Mouse (Mus musculus) Patski (cell line): Measurements from ENCODE around the gene Runx1. TPM values are rescaled to one million over a fixed set of nuclear protein-coding genes. Genes with fewer than 3 reads are reported as not detected.
A peak's percentile ranks its signal among the peaks of the same experiment; 100 is the strongest.

Experiments
- ATAC-seq: fragments of 100-300 bp; one replicate; pipeline ENCODE4 v1.8.0; 2021
- CTCF ChIA-PET: fragments of 350-600 bp; sonication (Branson Sonifier 250); formaldehyde crosslinking; loops from one replicate; lab custom pipeline; 2022; ENCODE audit warnings: inconsistent platforms; lab: Charles Lee
- POLR2A ChIA-PET: fragments of 350-600 bp; sonication (Branson Sonifier 250); formaldehyde crosslinking; loops from one replicate; lab custom pipeline; 2022; ENCODE audit warnings: antibody characterized with exemption, inconsistent platforms; lab: Charles Lee
- DNase-seq: peaks from one replicate; pipeline ENCODE4 v3.0.0-alpha.2; 2011; ENCODE audit warnings: low read depth, low spot score
- H3K27me3 ChIP-seq: fragments of 371-371 bp; one replicate; pipeline ENCODE4 v1.5.1; 2021
- CTCF ChIP-seq: fragments of 100-300 bp; IDR thresholded peaks from one replicate; pipeline ENCODE4 v1.5.1; 2021
- in situ Hi-C: fragments of 300-500 bp; cut with MboI; formaldehyde crosslinking; loops from 3 replicates; pipeline ENCODE4 v1.11.1; 2018; ENCODE audit warnings: low pct_unique_long_range_greater_than_20kb, mixed read lengths
- polyA plus RNA-seq: library from polyadenylated mRNA; unstranded; gene quantifications from one replicate; pipeline ENCODE4 v1.2.3, GENCODE M21; 2021

The Runx1 gene
- polyA plus RNA-seq, 1 experiment from 2014 or later: 42.5 TPM

GRCm38 (mm10) chr16:92779896-92780435 lies 46.0 kb downstream of the Runx1 start:
- H3K27me3 ChIP-seq: no peaks in the 10 kb centered on the region
- in situ Hi-C loops: no loop called here
- ChIA-PET POLR2A (interaction anchor here (0.7 to 1.0 kb wide), 2 partner anchors 11 to 1244 kb away, joined by 3 read pairs; no protein-coding TSS in a partner anchor), CTCF (no interaction called here)
- ATAC-seq: no peak
- DNase-seq: no peak
- TF ChIP-seq CTCF: no peak

GRCm38 (mm10) chr16:92779175-92779574 lies 46.8 kb downstream of the Runx1 start:
- ChIA-PET CTCF (no interaction called here), POLR2A (no interaction called here)
- ATAC-seq: no peak
- DNase-seq: no peak
- TF ChIP-seq CTCF: no peak
- H3K27me3 ChIP-seq: no peaks in the 10 kb centered on the region
- in situ Hi-C loops: no loop called here

GRCm38 (mm10) chr16:92778096-92778780 lies 47.7 kb downstream of the Runx1 start:
- DNase-seq (peak; percentile 95), ATAC-seq (peak; percentile 71)
- in situ Hi-C loops: no loop called here
- H3K27me3 ChIP-seq: no peaks in the 10 kb centered on the region
- ChIA-PET CTCF (interaction anchor here (1.4 kb wide), 1 partner anchor 11 kb away, joined by 4 read pairs; no protein-coding TSS in a partner anchor), POLR2A (no interaction called here)
- no peak for TF ChIP-seq CTCF

- ChIA-PET POLR2A (interaction anchor here (0.9 kb wide), 1 partner anchor 68 kb away, joined by 3 read pairs; no protein-coding TSS in a partner anchor), CTCF (interaction anchor here (1.2 to 2.2 kb wide), 3 partner anchors 10 to 28 kb away, joined by 4 to 5 read pairs (median 4); no protein-coding TSS in a partner anchor)
- H3K27me3 ChIP-seq: no peaks in the 10 kb centered on the region
- ATAC-seq (no peak), DNase-seq (no peak)
- TF ChIP-seq CTCF: no peak
- in situ Hi-C loops: no loop called here
Measured at GRCm38 (mm10) chr16:92767862-92768261, 58.1 kb downstream of the Runx1 start.

- DNase-seq: no peak
- ChIA-PET POLR2A (interaction anchor here (0.9 kb wide), 1 partner anchor 68 kb away, joined by 3 read pairs; no protein-coding TSS in a partner anchor), CTCF (interaction anchor here (1.2 to 2.2 kb wide), 3 partner anchors 10 to 28 kb away, joined by 4 to 5 read pairs (median 4); no protein-coding TSS in a partner anchor)
- no peak for ATAC-seq
- in situ Hi-C loops: no loop called here
- H3K27me3 ChIP-seq: no peaks in the 10 kb centered on the region
- TF ChIP-seq CTCF: no peak
Measured at GRCm38 (mm10) chr16:92767423-92767822, 58.5 kb downstream of the Runx1 start.

GRCm38 (mm10) chr16:92764741-92765396 lies 61.1 kb downstream of the Runx1 start:
- DNase-seq (no peak), ATAC-seq (no peak)
- H3K27me3 ChIP-seq: no peaks in the 10 kb centered on the region
- in situ Hi-C loops: no loop called here
- CTCF ChIA-PET: no interaction called here
- TF ChIP-seq CTCF: no peak
- POLR2A ChIA-PET: no interaction called here

- no peak for ATAC-seq
- ChIA-PET CTCF (no interaction called here), POLR2A (no interaction called here)
- DNase-seq: no peak
- no peaks in the 10 kb centered on the region for H3K27me3 ChIP-seq
- in situ Hi-C loops: no loop called here
- TF ChIP-seq CTCF: no peak
Measured at GRCm38 (mm10) chr16:92763666-92764065, 62.3 kb downstream of the Runx1 start.

- POLR2A ChIA-PET: no interaction called here
- in situ Hi-C loops: no loop called here
- DNase-seq: no peak
- TF ChIP-seq CTCF: no peak
- H3K27me3 ChIP-seq: no peaks in the 10 kb centered on the region
- CTCF ChIA-PET: interaction anchor here (0.8 kb wide), 1 partner anchor 11 kb away, joined by 3 read pairs; no protein-coding TSS in a partner anchor
- ATAC-seq: no peak
Measured at GRCm38 (mm10) chr16:92761968-92762521, 63.9 kb downstream of the Runx1 start.

GRCm38 (mm10) chr16:92760091-92760490 lies 65.9 kb downstream of the Runx1 start:
- in situ Hi-C loops: no loop called here
- DNase-seq: no peak

GRCm38 (mm10) chr16:92757564-92757963 lies 68.4 kb downstream of the Runx1 start:
- in situ Hi-C loops: no loop called here

More at GRCm38 (mm10) chr16:92760091-92760490, 65.9 kb downstream of the Runx1 start:
- no peaks in the 10 kb centered on the region for H3K27me3 ChIP-seq
- ChIA-PET CTCF (no interaction called here), POLR2A (interaction anchor here (0.5 kb wide), 1 partner anchor 762 kb away, joined by 4 read pairs; no protein-coding TSS in a partner anchor)
- TF ChIP-seq CTCF: no peak
- ATAC-seq: no peak

More at GRCm38 (mm10) chr16:92757564-92757963, 68.4 kb downstream of the Runx1 start:
- DNase-seq (no peak), ATAC-seq (no peak)
- ChIA-PET CTCF (interaction anchor here (1.7 kb wide), 1 partner anchor 9 kb away, joined by 5 read pairs; no protein-coding TSS in a partner anchor), POLR2A (no interaction called here)
- no peak for TF ChIP-seq CTCF
- H3K27me3 ChIP-seq: no peaks in the 10 kb centered on the region
